Mouse (Mus musculus) frontal cortex, postnatal 25 days (tissue): ENCODE data around the gene Zmynd8.

Experiments used
- DNase-seq, 2 experiments: peaks; one replicate each; pipeline ENCODE4 v3.0.0; 2022; ENCODE audit warnings: low spot score in 2 of 2

Zmynd8 gene

DNA sequence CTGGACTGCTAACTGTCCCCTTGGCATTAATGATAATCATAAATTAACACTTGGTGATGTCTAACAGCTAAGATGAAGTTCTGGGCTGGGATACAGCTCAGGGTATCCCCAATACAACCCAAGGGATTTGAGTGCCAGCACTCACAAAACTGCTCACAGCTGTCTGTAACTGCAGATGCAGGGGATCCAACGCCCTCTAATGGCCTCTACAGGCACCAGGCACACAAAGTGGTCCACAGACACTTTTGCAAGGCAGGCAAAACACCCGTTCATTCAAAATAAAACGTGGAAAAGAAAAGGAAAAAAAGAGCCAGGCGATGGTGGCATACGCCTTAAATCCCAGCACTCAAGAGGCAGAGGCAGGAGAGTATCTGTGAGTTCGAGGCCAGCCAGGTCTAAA, 658 bp upstream of the Zmynd8 start:
- DNase-seq, result no peak

DNA sequence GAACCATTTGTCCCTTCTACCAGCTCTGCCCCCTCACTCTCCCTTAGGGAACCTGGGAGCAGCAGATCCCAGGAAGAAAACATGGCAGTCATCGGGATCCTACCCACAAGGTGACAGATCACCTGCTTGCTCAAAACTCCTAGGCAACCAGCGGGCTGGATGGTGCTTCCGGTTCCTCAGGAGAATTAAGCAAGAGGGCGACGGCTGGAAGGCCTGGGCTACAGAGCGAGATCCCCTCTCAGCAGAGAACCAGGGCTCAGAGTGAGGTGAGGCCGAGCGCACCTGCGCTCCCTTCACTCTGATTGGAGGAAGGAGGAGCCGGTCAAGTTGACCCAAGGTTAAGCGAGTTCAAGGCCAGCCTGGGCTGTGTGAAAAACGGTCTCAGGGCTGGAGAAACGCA, 2.6 kb downstream of the Zmynd8 start:
- DNase-seq, result no peak

DNA sequence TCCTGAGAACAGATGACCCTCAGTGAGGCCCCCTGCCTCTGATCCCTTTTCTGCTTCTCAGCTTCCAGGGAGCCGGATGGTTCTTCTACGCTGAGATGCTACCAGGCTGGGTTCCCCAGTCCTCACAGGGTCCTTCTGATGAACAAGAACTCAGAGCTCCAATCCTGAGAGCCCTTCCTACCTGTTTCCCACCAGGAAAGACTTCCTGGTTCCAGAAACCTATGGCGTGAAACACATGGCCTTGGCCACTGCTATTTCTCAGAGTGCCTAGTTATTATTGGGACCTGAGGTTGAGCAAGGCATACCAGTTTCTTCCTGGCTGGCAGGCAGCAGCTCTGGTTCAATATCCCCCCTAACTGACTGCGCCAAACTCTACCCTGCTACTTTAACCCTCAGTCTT, 3.1 kb downstream of the Zmynd8 start:
- no peak for DNase-seq

DNA sequence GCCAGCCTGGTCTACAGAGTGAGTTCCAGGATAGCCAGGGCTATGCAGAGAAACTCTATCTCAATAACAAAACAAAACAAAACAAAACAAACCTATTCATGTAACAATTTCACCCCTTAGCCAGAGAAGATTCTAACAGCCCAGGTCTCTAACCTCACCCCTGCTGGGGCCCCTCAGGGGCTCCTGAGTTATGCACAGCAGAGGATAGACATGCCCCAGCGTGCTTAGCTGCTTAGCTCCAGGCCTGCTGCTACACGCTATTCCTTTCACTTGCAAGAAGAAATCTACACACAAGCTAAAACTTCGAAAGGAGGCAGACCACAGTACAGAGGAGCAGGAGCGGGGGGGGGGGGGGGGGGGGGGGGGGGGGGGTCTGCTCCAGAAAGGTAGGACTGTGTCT, 4.3 kb downstream of the Zmynd8 start:
- no peak for DNase-seq

DNA sequence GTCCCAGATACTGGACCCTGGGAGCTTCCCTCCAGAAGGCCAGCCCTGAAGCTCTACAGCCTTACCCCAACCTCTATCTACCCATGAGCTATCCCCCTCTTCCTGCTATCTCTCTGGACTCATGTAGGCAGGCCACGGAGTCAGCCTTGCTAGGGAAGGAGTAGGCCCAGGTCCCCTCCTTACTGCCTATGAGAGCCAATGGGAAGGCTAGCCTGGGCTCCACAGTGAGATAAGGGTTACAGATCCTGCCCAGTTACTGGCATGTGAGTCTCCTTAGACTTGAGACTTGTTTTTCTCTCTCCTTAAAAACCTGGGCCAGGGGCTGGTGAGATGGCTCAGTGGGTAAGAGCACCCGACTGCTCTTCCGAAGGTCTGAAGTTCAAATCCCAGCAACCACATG, 5.6 kb downstream of the Zmynd8 start:
- no peak for DNase-seq

DNA sequence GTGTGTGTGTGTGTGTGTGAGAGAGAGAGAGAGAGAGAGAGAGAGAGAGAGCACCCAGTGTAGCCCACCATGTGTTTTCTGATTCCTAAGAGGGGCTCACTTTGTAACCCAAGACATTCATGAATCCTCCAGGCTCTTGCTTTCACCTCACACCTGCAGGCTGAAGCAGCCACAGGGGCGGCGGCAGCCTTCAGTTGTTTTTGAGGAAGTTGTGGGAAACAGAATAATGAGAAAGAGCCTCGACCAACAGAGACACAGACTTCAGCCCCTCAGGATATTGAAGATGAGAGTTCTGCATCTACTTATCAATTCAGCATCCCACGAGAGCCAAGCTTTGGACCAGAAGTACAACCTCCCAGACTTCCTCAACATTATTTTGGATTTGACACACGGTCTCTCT, 6.2 kb downstream of the Zmynd8 start:
- DNase-seq, result no peak

DNA sequence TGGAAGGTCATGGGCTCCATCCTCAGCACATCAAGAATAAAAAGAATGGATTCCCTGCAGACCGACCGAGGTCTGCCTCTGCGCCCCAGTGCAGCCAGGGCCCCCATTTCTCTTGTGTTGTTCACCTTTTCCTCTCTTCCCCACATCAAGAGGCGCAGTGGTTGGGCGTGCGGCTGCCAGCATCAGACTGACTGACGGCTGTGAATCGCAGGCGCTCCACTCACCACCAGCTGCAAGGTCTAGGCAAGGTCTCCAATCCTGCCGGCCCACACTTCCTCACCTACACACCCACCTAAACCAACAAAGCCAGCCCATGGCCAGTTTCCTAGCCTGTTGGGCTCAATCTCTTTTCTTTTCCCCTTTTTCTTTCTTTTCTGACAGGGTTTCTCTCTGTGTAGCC, 8.4 kb downstream of the Zmynd8 start:
- DNase-seq, result no peak

DNA sequence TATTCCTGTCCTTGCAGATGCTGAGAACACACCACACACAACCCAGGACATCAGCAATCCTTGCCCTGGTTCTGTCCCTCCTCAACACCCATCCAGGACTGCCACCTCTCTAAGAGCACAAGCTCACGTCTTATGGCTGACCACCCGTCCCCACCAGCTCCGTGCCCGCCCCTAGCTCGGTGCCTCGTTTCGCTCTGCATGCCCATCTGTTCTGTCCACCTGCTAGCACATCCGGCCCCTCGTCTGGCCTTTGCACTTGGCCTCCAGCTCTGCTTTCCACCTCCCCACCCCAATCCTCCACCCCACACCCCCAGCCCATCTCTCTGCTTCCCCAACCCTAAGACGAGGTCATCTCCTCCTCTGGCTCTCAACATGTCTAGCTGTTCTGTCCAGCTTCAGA, 8.9 kb downstream of the Zmynd8 start:
- DNase-seq, result no peak

DNA sequence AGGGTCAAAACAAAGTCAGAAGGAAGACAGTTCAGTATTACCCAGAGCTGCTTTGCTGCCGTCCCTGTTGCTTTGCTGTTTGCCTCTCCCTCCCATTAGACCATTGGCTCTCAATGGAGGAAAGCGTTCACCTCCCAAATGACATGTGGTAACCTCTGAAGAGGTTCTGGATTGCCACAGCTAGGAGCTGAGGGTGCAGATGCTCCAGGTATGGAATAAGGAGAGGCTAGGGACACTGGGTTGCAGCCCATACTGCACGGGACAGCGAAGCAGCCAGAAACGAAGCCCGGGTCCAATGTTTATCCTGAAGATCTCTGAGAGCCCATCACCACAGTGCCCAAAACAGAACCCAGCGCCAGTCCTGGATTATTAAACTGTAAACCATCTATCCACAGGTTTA, 9.6 kb downstream of the Zmynd8 start:
- no peak for DNase-seq

DNA sequence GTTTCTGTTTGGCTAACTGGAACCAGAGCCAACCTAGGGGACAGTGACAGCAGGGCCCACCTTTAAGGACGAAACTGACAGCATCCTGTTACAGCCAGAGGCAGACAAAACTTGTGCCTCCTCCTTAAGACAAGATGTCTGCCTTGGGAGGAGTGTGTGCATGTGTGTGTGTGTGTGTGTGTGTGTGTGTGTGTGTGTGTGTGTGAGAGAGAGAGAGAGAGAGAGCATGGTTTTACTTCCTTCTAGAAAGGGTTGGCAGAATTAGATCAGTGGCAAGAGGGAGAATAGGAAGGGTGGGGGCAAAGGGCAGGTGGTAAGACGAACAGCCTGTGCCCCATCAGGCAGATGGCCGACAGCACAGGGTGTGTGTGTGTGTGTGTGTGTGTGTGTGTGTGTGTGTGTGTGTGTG, 10.0 kb downstream of the Zmynd8 start:
- no peak for DNase-seq

DNA sequence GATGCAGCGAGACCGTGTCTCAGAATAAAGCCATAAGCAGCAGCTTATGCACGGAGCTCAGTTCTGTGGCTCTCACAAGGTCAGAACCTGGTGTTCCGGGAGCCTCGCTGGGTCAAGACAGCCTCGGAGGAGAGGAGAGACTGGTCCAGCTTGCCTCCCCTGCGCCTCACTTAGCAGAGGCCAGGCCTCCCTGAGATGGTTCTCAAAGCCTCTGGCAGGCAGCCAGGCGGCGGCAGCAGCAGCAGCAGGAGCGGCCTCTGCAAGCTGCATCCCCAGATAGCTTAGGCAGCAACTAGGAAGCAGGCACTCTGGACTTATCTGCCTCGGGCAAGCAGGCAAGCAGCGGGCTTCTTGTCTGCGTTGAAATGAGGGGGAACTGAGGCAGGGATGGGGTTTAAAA, 10.4 kb downstream of the Zmynd8 start:
- peak in 1 of 2 experiments; percentile 68 for DNase-seq

DNA sequence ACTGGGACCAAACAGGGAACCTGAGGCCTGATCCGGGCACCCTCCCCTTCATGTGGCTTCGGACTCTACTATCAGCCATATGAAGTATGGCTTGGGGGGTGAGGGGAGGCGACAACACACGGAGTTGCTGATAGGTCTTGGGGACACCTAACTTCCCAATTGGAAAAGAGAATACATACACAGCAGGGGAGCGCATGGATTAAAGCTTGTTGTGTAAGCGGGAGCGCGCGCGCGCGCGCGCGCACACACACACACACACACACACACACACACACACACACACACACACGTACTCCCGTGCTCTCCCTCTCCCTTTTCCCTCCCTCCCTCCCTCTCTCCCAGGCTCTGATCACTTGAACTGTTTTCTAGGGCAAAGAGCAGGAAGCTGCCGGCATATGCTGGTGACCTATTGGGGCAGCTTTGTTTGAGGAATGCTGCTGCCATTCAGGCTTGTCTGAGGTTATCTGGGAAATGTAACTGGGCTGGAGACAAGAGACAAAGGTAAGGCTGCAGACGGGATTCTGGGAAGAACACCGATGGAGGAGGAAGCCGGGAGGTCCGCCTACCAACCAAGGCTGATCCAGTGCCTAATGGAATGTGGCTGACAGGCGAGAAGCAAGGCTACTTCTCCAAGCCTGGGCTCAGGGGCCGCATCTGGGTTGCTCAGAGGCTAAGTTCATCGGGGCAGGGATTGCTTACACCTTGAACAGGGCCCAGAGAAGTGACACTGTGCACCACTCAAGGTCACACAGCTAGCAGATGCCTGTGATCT, 11.8 kb downstream of the Zmynd8 start:
- no peak for DNase-seq

DNA sequence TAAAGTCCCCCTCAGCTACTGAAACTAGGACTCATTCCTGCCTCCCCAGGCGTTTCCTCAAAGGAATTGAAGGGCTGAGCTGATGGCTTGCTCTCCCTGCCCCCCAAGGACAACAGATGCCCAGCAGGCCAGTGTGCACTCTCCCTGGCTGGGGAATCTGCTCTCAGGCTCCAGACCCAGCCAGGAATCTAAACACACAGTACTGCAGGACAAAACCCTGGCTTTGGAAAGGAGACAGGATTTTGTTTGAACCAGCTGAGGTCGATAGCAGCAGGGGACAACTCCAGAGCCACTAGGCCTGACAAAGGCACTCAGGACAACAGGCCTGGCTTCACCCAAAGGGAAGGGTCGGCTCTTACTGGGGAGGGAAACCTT, 12.3 kb downstream of the Zmynd8 start:
- DNase-seq, result no peak

DNA sequence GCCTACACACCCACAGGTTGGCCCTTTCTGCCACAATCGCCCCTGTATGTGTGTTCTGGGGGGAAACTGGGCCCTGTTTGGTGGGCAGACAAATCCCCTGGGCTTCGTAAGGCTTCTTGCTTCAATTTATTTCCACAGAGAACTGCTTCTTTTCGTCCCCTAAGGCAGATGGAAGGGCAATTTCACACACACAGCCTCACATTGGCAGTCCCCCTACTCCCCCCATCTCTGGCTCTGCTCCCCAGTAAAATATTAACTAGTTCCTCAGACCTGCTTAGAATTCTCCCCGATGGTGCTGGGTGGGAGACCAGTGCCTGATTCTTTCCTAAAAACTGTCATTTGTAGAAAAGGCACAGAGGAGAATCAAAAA, 12.9 kb downstream of the Zmynd8 start:
- DNase-seq, result no peak

DNA sequence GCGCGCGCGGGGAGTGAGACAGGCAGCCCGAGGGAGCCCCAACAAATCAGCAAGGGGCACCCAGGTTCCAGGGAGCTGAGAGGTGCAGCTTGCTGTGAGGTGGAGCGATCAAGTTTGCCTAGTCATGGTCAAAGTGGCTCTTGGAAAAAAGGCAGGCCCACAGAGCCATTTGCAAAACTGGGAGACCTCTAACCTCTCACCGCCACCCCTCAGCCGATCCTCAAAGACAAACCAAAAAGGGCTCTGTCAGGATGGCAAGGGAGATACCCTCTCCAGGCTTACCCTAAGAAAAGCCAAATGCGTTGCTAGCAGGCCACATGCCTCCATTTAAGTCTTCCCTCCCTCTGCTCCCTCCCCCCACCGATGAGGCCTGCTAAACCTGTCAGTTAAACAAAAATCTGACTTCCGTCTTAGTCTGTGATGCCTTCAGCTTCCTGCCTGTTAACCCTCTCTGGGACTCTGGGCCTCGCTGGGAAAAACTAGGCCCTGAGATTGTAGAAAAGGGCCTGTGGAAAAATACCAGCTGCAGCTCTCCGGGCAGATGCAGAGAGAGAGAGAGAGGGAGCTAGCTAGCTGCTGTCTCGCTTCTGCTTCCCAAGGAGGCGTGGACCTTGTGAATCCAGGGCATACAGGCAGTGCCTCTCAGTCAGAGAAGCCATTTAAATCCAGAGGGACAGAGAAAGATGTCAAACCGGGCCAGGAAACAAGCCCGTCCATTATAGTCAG, 13.4 kb downstream of the Zmynd8 start:
- peak in 1 of 2 experiments; percentile 62 for DNase-seq

DNA sequence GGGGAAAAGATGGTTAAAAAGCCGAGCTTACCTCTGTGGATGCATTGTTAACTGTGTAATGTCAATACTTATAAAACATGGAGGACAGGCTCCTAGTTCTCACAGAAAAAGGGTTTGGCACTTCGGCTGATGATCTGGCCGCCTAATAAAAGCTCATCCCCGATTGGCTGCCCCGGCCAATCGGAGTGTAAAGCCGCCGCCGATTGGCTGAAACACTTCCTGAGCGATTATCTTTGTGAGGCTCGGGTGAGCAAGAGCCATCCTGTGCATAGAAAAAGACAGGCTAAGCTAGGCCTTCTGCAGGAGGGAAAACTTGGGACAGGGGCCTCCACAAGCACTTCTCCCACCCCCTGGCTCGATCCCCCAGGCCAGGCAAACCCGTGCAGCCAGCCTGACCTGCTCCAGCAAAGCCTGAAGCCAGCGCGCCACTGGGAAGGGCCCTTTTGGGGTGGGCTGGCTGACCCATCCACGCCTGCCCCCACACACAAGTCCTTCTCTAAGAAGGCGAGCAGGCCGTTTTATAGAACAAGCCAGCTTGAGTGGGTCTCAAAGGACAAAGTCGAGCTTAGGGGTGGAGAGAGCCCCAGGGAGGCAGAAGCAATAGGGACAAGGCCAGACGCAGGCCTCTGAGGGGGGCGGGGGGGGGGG, 14.1 kb downstream of the Zmynd8 start:
- DNase-seq, result peak; percentile 99 to 100

DNA sequence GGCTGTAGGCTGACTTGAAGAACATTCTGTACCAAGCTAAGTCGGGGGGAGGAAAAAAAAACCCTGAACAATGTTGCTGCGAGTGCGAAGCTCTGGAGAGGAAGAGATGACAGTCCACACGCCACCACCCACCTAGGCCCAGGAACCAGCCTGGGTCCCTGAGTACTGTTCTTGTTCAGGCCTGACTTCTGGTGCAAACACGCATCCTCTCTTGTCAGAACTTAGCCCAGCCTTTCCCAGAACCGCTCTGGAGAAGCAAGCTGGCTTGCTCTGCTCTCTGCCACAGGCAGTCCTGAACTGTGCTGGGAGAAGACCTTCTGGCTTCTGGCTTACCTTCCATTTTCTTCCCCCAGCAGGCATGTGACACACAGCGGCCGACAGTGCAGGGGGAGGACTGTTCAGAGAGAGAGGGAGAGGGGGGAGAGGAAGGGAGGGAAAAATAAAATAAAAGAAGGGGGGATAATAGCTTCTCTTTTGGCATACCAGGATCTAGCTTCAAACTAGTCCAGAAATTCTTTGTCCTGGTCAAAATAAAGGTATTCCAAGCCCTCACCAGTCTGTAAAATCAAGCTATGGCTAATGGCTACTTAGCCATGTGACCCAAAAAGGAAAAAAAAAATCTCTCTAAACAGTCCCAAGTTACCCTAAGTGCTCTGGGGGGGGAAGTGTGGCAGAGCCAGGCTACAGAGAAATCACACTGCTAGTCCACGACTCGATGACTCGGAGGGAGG, 14.8 kb downstream of the Zmynd8 start:
- no peak for DNase-seq

DNA sequence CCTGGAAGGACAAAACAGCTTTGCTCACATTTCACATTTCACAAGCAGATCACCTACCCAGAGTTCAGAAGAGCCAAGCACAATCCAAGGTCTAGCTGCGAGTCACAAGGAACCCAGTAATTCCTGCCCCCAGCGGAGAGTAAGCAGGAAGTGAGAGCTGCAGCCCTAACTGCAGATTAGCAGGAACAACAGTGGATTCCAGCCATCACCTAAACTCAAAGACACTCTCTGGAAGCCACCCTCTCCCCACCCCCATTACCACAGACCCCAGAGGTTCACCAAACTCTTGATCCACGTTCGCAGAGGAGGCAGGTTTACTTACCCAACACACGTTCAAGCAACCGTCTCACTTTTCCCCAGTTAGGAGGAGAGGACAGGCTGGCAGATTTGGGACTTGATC, 15.8 kb downstream of the Zmynd8 start:
- no peak for DNase-seq

DNA sequence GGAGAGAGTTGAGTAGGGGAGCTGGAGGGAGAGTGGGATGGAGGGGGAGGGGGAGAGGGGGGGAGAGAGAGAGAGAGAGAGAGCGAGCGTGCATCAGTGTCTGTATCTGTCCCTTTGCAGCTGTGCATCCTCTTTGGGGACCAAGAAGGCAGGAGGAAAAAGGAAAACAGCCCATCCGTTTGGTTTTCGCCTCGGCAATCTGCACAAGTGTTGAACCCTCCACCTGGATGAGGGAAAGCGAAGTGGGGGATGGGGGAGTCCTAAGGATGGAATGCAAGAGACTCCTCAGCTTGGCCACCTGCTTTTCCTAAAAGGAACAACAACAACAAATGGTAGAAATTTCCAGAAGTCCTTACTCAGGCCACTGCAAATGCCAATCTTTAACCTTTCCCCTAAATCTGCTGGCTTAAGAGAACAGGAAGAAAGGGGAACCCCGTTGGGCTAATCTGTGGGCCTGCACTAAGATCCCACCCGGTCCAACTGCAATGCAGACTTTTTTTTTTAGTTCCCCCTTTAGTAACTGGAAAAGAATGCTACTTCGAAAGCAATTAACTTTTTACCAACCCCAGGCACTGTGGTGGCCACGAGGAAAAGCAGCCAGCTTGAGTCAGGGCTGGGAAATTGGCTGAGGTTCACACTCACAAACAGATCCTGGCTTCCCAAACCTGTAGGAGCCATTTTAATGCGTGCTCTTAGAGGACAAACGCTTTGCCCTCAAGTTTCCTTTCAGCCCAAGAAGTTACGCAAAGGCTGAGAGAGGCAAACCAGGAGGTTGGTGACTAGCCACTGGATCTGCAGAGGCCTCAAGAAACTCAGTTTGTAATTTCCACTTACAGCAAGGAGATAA, 17.0 kb downstream of the Zmynd8 start:
- DNase-seq, result no peak

DNA sequence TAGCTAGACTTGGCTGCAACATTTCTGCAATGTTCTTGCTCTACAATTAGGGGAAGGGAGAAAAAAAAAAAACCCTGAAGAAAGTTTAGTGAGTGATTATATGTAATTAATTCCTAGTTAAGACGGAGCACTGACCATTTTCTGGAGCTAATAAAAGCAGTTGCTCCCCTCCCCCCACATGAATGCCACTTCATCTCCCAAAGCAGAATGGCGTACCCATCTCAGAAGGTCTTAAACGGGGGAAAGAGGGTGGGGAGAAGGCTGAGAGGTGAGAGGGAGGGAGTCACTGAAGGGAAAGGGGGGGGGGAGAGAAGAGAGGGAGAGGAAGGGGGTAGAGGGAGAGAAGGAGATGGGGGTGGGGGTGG, 17.6 kb downstream of the Zmynd8 start:
- no peak for DNase-seq

DNA sequence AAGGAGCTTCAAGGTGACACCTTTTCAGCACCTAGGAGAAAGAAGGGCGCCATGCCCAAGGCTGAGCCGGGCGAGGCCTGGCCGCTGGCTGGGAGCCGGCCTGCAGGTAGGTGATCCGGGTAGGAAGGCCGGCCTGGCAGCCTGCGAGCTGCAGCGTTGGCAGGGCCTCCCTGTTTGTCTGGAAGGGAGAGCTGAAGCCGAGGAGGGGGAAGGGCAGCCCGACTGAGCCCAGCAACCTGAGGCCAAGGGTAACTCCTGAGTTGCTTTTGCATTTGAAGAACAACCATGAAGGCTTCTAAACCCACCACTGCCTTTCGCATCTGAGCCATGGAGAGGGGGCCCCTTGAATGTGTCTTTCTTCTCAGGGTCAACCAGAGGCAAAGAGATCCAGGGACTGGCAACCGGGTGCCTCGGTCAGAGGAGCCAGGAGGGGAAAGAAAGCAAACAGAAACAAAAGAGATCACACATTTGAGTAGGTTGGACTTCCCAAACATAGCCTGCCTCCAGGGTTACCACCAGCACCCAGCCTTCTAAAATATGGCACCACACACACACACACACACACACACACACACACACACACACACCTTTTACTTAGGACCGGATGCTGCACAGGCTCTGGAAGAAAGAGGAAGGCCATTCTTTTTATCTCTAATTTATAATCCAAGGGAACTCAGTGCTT, 18.2 kb downstream of the Zmynd8 start:
- DNase-seq, result peak in 1 of 2 experiments; percentile 47
